ENCODE assay signal across 15 mouse cellular contexts in the genomic region with DNA sequence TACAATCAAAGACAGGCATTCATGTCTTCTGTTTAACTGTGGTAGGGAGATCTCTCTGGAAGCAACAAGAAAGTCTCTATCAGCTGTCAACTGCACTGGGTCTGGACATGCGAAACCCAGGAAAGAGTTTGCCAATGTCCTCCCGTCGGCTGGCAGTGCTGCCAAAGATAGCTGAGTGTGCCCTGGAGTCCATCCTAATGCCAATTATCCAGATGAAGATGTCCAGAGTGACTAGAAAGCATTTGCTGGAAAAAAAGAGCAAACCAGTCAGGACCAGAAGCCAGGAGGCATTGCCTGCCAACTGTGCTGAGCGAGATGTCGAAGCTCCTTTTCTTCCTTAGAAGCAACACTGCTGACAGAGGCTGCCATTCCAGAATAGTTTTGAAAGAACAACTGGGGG.
DNase-seq lines count a peak whose midpoint lies in the region; ATAC-seq lines count a peak whose summit lies in the region.
"Had no signal": no experiment of that assay in that cellular context is flagged by ENCODE, and none has a peak within 500 bp of the region (broad histone marks: within the 10 kb centered on the region; RNA-seq: fewer than 3 reads in every experiment).

No protein-coding gene starts in this region.

- no peaks in the 10 kb centered on the region for H3K36me3 ChIP-seq in midbrain, embryonic 14.5 days (ENCODE audit: control insufficient read depth, insufficient read depth, low read length)
- no peaks in the 10 kb centered on the region for H3K36me3 ChIP-seq in midbrain, embryonic 13.5 days
- H3K36me3 ChIP-seq: hindbrain, embryonic 10.5 days; intestine, embryonic 15.5 days; midbrain, embryonic 15.5 days had no signal

- DNase-seq in gastrocnemius, postnatal 10 days: peak; percentile 5
- DNase-seq in gastrocnemius, postnatal 25 days: no peak
- peak; percentile 23 for DNase-seq in midbrain, embryonic 14.5 days
- DNase-seq in cerebellum, adult 18-20 months: peak; percentile 3
- DNase-seq in cerebellum, postnatal 36 days: peak; percentile 3 to 10
- no peak for DNase-seq in urinary bladder, postnatal 4 days (ENCODE audit: low spot score in 2 of 2)
- no peak for DNase-seq in urinary bladder, adult 2 months (ENCODE audit: low spot score)
- DNase-seq: adrenal gland, adult 8-10 months; layer of hippocampus, postnatal 36 days; right cerebral cortex, postnatal 14 days; thymus, postnatal 25 days had no signal

- H3K27me3 ChIP-seq in midbrain, embryonic 14.5 days (ENCODE audit: control insufficient read depth, insufficient read depth, low read length): no peaks in the 10 kb centered on the region
- H3K27me3 ChIP-seq in midbrain, embryonic 13.5 days: no peaks in the 10 kb centered on the region
- H3K27me3 ChIP-seq: intestine, embryonic 15.5 days; midbrain, embryonic 15.5 days had no signal

- H3K4me3 ChIP-seq in midbrain, embryonic 14.5 days (replicated peaks; ENCODE audit: low read depth, low read length): no peak overlapping the region
- no peak overlapping the region for H3K4me3 ChIP-seq in midbrain, embryonic 13.5 days (replicated peaks)
- H3K4me3 ChIP-seq: hindbrain, embryonic 10.5 days; intestine, embryonic 15.5 days; midbrain, embryonic 15.5 days had no signal

- no peak for ATAC-seq in midbrain, embryonic 14.5 days (ENCODE audit: low FRiP score, low TSS enrichment)
- ATAC-seq in midbrain, embryonic 13.5 days: no peak
- ATAC-seq: intestine, embryonic 15.5 days; midbrain, embryonic 15.5 days had no signal

- H3K9me3 ChIP-seq in midbrain, embryonic 14.5 days (ENCODE audit: control insufficient read depth, low read length): no peaks in the 10 kb centered on the region
- H3K9me3 ChIP-seq in midbrain, embryonic 13.5 days: 0 out of 2 replicates have a peak, but pooled peaks cover 4% of the 10 kb centered on the region
- H3K9me3 ChIP-seq: hindbrain, embryonic 10.5 days; intestine, embryonic 15.5 days; midbrain, embryonic 15.5 days had no signal

- no peak overlapping the region for H3K9ac ChIP-seq in midbrain, embryonic 14.5 days (replicated peaks; ENCODE audit: low read length)
- no peak overlapping the region for H3K9ac ChIP-seq in midbrain, embryonic 13.5 days (replicated peaks)
- H3K9ac ChIP-seq: intestine, embryonic 15.5 days; midbrain, embryonic 15.5 days had no signal

- H3K4me1 ChIP-seq in midbrain, embryonic 14.5 days (ENCODE audit: control insufficient read depth, insufficient read depth, low read length): no peaks in the 10 kb centered on the region
- H3K4me1 ChIP-seq in midbrain, embryonic 13.5 days (replicated peaks): no peaks in the 10 kb centered on the region
- H3K4me1 ChIP-seq: hindbrain, embryonic 10.5 days; intestine, embryonic 15.5 days; midbrain, embryonic 15.5 days had no signal

- H3K4me2 ChIP-seq in midbrain, embryonic 14.5 days (ENCODE audit: low read length): no peak overlapping the region
- H3K4me2 ChIP-seq in midbrain, embryonic 13.5 days (replicated peaks): no peak overlapping the region
- H3K4me2 ChIP-seq: intestine, embryonic 15.5 days; midbrain, embryonic 15.5 days had no signal

- no peak overlapping the region for H3K27ac ChIP-seq in midbrain, embryonic 14.5 days (replicated peaks; ENCODE audit: low read depth, low read length)
- no peak overlapping the region for H3K27ac ChIP-seq in midbrain, embryonic 13.5 days
- H3K27ac ChIP-seq: hindbrain, embryonic 10.5 days; intestine, embryonic 15.5 days; midbrain, embryonic 15.5 days had no signal

- WGBS in midbrain, embryonic 14.5 days: 82% methylated on average over 5 of the region's 5 CpGs
- WGBS in midbrain, embryonic 13.5 days: 88% methylated on average over 5 of the region's 5 CpGs

Comparison
In these comparisons a context has a peak if more than half of its experiments do, and no peak if none do; other contexts are left out.
1. DNase-seq: peak in gastrocnemius, postnatal 10 days (single experiment), midbrain, embryonic 14.5 days (single experiment), cerebellum, adult 18-20 months (2 of 2) and cerebellum, postnatal 36 days (2 of 2); none in gastrocnemius, postnatal 25 days (single experiment), urinary bladder, postnatal 4 days (0 of 2) and urinary bladder, adult 2 months (single experiment).